Mouse (Mus musculus) kidney, adult 2 months (tissue): ENCODE results near the gene Klhdc7a. TPM values are rescaled to one million over a fixed set of nuclear protein-coding genes. Genes with fewer than 3 reads are reported as not detected.

Experiments
- DNase-seq: peaks from one replicate; pipeline ENCODE4 v3.0.0; 2021
- H3K27ac ChIP-seq: fragments of 200-500 bp; 2 replicates; pipeline ENCODE4 v1.5.1; 2012; ENCODE audit warnings: low read depth, low read length, control low read depth, inconsistent platforms; ENCODE audit not compliant: insufficient read depth
- H3K27me3 ChIP-seq: fragments of 200-500 bp; replicated peaks from 2 replicates; pipeline ENCODE4 v1.6.1; 2012; ENCODE audit warnings: mild to moderate bottlenecking, moderate library complexity, low read length, inconsistent platforms; ENCODE audit not compliant: control insufficient read depth, insufficient read depth
- H3K36me3 ChIP-seq: fragments of 200-500 bp; 2 replicates; pipeline ENCODE4 v1.6.1; 2012; ENCODE audit warnings: mild to moderate bottlenecking, moderate library complexity, low read length, inconsistent platforms; ENCODE audit not compliant: control insufficient read depth, insufficient read depth
- H3K4me1 ChIP-seq: fragments of 200-500 bp; 2 replicates; pipeline ENCODE4 v1.6.1; 2011; ENCODE audit warnings: low read length; ENCODE audit not compliant: control insufficient read depth, insufficient read depth
- H3K4me3 ChIP-seq: fragments of 200-500 bp; 2 replicates; pipeline ENCODE4 v1.5.1; 2011; ENCODE audit warnings: mild to moderate bottlenecking, low read depth, low read length, control low read depth; ENCODE audit not compliant: insufficient read depth
- CTCF ChIP-seq: fragments of 200-500 bp; conservative IDR thresholded peaks from 2 replicates; pipeline ENCODE4 v1.5.1; 2011; ENCODE audit warnings: low read depth, mild to moderate bottlenecking, control low read depth, low read length, moderate library complexity, mixed read lengths; ENCODE audit not compliant: insufficient read depth, insufficient read length
- POLR2A ChIP-seq: fragments of 200-500 bp; IDR thresholded peaks from one replicate; pipeline ENCODE4 v1.6.1; 2011; ENCODE audit warnings: low read depth, low read length, control low read depth
- WGBS: fragments of 180-500 bp; shearing (Covaris S2); methylation state at CpG from one replicate; pipeline ENCODE4 v1.1.7; 2018; 5-methylcytosine and 5-hydroxymethylcytosine counted together
- polyA plus RNA-seq: library from polyadenylated mRNA; depleted of rRNA; stranded (reverse); fragments of >200 nt; gene quantifications from 2 replicates; pipeline ENCODE4 v1.2.3, GENCODE M21; 2012

Gene Klhdc7a
- polyA plus RNA-seq, 1 experiment: 39.9 TPM

DNA sequence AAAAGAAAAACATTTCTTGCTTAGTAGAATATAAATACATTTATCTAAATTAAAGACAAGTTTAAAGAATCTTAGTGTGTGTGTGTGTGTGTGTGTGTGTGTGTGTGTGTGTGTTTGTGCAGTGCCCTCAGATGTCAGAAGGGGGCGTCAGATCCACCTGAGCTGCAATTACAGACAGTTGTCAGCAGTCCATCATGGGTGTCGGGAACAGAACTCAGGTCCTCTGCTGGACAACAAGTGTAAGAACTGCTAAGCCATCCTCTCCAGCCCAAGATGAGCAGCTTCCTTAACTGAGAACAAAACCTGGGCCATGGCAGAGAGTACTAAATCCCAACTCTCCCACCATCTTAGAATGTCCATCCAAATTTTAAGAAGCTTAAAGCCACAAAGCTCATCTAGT, 26.0 kb downstream of the Klhdc7a start:
- 75% methylated on average over 2 of the region's 2 CpGs for WGBS
- Histone ChIP-seq H3K36me3 (no peaks in the 10 kb centered on the region), H3K4me1 (no peaks in the 10 kb centered on the region), H3K27ac (no peak overlapping the region), H3K4me3 (no peak overlapping the region), H3K27me3 (no peaks in the 10 kb centered on the region)
- DNase-seq: no peak
- TF ChIP-seq POLR2A (no peak), CTCF (no peak)

DNA sequence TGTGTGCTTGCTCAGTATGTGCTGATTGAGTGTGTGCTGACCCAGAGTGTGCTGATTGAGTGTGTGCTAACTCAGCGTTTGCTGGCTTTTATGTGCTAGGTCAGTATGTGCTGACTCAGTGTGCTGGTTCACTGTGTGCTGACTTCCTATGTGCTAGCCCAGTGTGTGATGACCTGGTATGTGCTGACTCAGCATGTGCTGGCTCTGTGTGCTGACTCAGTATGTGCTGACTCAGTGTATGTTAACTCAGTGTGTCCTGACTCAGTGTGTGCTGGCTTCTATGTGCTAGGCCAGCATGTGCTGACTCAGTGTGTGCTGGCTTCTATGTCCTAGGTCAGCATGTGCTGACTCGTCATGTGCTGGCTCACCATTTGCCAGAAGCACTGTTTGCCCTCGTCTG, 32.3 kb downstream of the Klhdc7a start:
- Histone ChIP-seq H3K36me3 (no peaks in the 10 kb centered on the region), H3K4me1 (no peaks in the 10 kb centered on the region), H3K27ac (no peak overlapping the region), H3K27me3 (no peaks in the 10 kb centered on the region), H3K4me3 (no peak overlapping the region)
- 71% methylated on average over 3 of the region's 3 CpGs for WGBS
- no peak for TF ChIP-seq POLR2A
- TF ChIP-seq CTCF: no peak
- DNase-seq: no peak

DNA sequence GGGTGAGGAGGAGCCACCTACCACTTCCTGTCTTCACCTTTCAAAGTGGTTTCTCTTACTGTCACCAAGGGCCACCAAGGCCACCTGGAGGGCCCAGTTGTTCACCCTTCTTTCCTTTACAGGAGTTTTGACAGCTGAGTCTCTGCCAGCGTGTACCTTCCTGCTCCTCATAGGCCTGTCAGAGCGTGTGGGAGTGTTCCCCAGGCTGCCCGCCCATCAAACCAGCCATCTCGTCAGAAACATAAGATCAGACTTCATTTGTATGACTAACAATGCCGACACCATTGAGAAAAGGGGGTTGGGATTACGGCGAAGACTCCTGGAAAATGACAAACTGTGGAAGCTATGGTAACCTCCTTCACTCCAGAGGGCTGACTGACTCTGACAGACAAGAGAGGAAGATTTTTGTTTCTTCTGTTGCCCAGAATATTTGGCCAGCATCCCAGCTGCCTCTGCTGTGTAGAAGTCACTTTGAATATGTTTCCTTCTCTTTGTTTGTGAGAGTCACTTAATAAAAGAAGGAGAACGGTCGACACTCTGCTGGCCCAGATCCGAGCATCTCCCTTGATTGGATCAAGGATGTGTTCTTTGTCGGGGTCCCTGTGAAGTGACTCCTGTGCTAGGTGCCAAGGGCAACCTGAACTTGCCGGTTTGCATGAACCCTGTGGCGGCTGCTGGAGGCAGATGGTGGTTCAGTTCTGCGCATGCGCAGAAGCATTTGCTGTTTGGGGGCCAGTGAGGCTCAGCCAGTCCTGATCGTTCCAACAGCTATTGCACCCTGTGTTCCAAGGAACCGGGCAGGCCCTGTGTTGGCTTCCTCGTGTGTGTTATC, 34.6 kb downstream of the Klhdc7a start:
- no peak for DNase-seq
- Histone ChIP-seq H3K4me3 (no peak overlapping the region), H3K27ac (no peak overlapping the region), H3K27me3 (no peaks in the 10 kb centered on the region), H3K36me3 (no peaks in the 10 kb centered on the region), H3K4me1 (no peaks in the 10 kb centered on the region)
- TF ChIP-seq POLR2A (no peak), CTCF (no peak)
- WGBS: 73% methylated on average over 18 of the region's 18 CpGs

DNA sequence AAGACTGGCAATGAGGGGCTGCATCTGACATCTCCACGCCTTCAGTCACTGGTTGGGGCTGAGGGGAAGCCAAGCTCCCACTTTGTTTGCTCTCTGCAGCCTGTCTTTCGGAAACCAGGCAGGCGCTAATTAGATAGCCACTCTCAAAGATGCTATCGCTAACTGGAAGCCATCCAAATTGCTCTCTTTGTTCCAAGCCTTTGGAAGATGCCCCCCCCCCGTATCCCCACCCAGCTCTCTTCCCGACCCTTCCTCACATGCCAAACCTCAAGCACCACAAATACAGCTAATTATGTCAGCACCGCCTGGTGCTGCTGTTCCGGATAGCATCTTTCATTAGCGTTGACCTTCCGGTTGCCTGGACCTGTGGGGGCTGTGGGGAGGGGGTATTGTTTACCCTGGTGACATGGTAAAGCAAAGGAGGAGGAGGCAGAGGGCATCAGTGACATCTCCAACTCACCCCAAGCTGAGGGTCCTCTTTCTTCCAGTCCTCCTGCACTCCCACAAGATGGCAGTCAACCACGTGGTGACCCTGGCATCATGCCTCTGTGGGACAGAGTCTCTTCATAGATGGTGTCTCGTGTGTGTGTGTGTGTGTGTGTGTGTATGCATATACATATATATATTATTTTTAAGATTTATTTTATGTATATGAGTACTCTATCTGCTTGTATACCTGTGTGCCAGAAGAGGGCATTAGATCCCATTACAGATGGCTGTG, 35.9 kb downstream of the Klhdc7a start:
- DNase-seq: no peak
- H3K27ac ChIP-seq: no peak overlapping the region
- WGBS: 24% methylated on average over 12 of the region's 12 CpGs
- no peak for TF ChIP-seq CTCF
- TF ChIP-seq POLR2A: no peak
- no peaks in the 10 kb centered on the region for H3K27me3 ChIP-seq
- H3K4me3 ChIP-seq: no peak overlapping the region
- H3K36me3 ChIP-seq: no peaks in the 10 kb centered on the region
- no peaks in the 10 kb centered on the region for H3K4me1 ChIP-seq

DNA sequence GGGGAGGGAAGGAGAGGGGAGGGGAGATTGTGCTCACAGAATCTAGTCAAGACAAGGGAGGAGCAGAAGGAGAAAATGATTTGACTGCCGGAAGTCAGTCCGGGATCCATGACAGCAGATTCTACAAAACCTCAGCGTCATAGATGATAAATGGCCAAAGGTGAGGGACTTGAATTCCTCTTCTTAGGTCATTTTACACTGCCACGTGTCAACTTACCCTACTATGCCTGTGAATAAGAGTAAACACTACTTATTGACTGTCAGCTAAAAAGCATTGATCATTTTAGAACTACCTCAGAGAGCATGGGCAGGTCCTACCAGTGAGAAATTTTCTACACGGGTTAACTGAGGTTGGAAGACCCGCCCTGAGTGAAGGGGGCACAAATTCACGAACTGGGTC, 36.9 kb downstream of the Klhdc7a start:
- TF ChIP-seq POLR2A (no peak), CTCF (no peak)
- 32% methylated on average over 7 of the region's 7 CpGs for WGBS
- no peak for DNase-seq
- no peak overlapping the region for H3K4me3 ChIP-seq
- no peaks in the 10 kb centered on the region for H3K27me3 ChIP-seq
- no peak overlapping the region for H3K27ac ChIP-seq
- H3K4me1 ChIP-seq: no peaks in the 10 kb centered on the region
- H3K36me3 ChIP-seq: no peaks in the 10 kb centered on the region

DNA sequence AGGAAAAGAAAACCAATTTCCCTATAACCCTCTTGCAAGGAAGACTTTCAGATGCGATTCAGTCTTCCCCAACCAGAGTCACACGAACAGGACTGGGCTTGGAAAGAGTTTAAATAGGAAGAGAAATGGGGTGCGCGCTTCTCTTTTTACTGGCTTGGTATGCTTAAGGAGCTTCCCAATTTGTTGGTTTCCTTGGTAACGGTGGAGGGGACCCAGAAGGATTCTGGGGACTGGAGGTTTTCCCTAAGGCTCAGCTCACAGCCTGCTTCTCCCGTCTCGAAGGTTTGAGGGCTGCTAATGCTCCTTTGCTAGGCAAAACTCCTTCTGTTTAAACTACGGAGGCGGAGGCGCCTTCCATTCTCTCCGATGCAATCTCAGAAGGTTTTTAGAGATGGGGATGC, 41.7 kb downstream of the Klhdc7a start:
- 15% methylated on average over 11 of the region's 11 CpGs for WGBS
- H3K27ac ChIP-seq: no peak overlapping the region
- H3K36me3 ChIP-seq: no peaks in the 10 kb centered on the region
- H3K4me1 ChIP-seq: no peaks in the 10 kb centered on the region
- DNase-seq: no peak
- no peak for TF ChIP-seq CTCF
- TF ChIP-seq POLR2A: no peak
- no peaks in the 10 kb centered on the region for H3K27me3 ChIP-seq
- H3K4me3 ChIP-seq: no peak overlapping the region

DNA sequence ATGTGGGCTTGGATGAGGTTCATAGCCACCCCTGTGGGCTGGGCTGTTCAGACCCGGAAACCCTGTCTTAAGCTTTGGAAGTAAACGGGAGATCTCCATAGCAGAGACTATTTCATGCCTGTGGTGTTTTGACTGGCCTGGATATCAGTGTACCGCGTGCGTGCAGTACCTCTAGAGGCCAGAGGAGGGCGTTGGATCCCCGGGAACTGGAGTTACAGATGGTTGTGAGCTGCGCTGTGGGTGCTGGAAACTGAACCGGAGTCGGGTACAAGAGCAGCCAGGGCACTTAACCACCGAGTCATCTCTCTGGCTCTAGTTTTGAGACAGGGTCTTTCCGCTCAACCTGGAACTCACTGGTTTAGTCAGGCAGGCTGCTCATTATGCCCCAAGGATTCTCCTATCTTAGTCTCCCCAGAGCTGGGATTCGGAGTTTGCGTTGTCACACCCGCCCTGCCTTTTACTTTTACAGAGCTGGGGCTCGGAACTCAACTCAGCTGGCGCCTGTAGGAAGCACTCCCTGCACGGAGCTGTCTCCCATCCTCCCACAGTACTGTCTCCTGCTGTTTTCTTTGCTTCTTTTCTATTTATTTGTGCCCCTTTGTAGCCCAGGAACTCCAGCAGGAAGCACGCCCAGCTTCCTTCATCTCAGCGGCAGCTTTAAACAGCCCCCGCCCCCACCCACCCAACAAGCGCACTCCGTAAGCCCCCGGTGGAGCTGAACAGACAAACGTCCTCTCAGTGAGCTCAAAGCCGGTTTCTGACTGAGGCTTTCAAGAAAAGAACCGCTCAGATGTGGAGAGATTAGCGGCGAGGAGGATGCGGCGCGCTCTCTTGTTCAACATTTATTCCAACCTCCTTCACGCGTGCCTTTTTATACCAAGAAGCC, 42.3 kb downstream of the Klhdc7a start:
- TF ChIP-seq POLR2A (no peak), CTCF (no peak)
- WGBS: 20% methylated on average over 34 of the region's 34 CpGs
- H3K36me3 ChIP-seq: no peaks in the 10 kb centered on the region
- no peak overlapping the region for H3K4me3 ChIP-seq
- H3K27me3 ChIP-seq: no peaks in the 10 kb centered on the region
- H3K4me1 ChIP-seq: no peaks in the 10 kb centered on the region
- no peak for DNase-seq
- no peak overlapping the region for H3K27ac ChIP-seq
